Mouse (Mus musculus) heart, adult 2 months (tissue): Measurements from ENCODE around the gene Gsk3a. TPM values are rescaled to one million over a fixed set of nuclear protein-coding genes. Genes with fewer than 3 reads are reported as not detected.
A peak's percentile ranks its signal among the peaks of the same experiment; 100 is the strongest.

ENCODE experiments used
- DNase-seq, 2 experiments: peaks; one replicate each; pipeline ENCODE4 v3.0.0; 2021
- H3K27ac ChIP-seq: fragments of 200-600 bp; 2 replicates; pipeline ENCODE4 v1.8.1; 2022
- H3K27me3 ChIP-seq: fragments of 200-500 bp; 2 replicates; pipeline ENCODE4 v1.6.1; 2012; ENCODE audit warnings: mild to moderate bottlenecking, low read length, inconsistent platforms, mixed read lengths; ENCODE audit not compliant: control insufficient read depth, insufficient read depth
- H3K36me3 ChIP-seq: fragments of 200-500 bp; 2 replicates; pipeline ENCODE4 v1.6.1; 2012; ENCODE audit warnings: low read length, inconsistent platforms; ENCODE audit not compliant: control insufficient read depth, insufficient read depth
- H3K4me1 ChIP-seq: fragments of 200-500 bp; 2 replicates; pipeline ENCODE4 v1.6.1; 2011; ENCODE audit warnings: low read length; ENCODE audit not compliant: control insufficient read depth, insufficient read depth
- H3K4me3 ChIP-seq: fragments of 200-600 bp; 2 replicates; pipeline ENCODE4 v1.8.1; 2022
- H3K79me2 ChIP-seq: fragments of 200-500 bp; replicated peaks from 2 replicates; pipeline ENCODE4 v1.6.1; 2012; ENCODE audit warnings: mild to moderate bottlenecking, inconsistent platforms, low read length, moderate library complexity, mixed read lengths; ENCODE audit not compliant: control insufficient read depth, insufficient read depth
- H3K9ac ChIP-seq: fragments of 200-500 bp; 2 replicates; pipeline ENCODE4 v1.6.1; 2012; ENCODE audit warnings: low read depth, mild to moderate bottlenecking, control low read depth, inconsistent platforms, low read length, mixed read lengths
- CTCF ChIP-seq: fragments of 200-600 bp; IDR thresholded peaks from 2 replicates; pipeline ENCODE4 v1.8.1; 2022; ENCODE audit warnings: antibody characterized with exemption, mild to moderate bottlenecking, moderate library complexity
- EP300 ChIP-seq: fragments of 200-500 bp; IDR thresholded peaks from 2 replicates; pipeline ENCODE4 v1.6.1; 2011; ENCODE audit warnings: low read depth, low read length, control low read depth; ENCODE audit not compliant: insufficient read depth
- POLR2A ChIP-seq: fragments of 200-500 bp; IDR thresholded peaks from 2 replicates; pipeline ENCODE4 v1.6.1; 2011; ENCODE audit warnings: mild to moderate bottlenecking, low read depth, low read length, control low read depth; ENCODE audit not compliant: insufficient read depth
- WGBS: fragments of 180-500 bp; shearing (Covaris S2); methylation state at CpG from one replicate; pipeline ENCODE4 v1.1.7; 2018; 5-methylcytosine and 5-hydroxymethylcytosine counted together
- intact Hi-C: fragments of 180-260 bp; cut with DNase I; formaldehyde crosslinking; loops from one replicate; pipeline ENCODE4 v1.15.1; 2025
- polyA plus RNA-seq: library from polyadenylated mRNA; depleted of rRNA; stranded (reverse); fragments of >200 nt; gene quantifications from 2 replicates; pipeline ENCODE4 v1.2.3, GENCODE M21; 2012
- total RNA-seq, 2 experiments: library from RNA; stranded (reverse); gene quantifications; 2 replicates each; pipeline ENCODE4 v1.2.3; 2021

Gene Gsk3a
- total and polyA plus RNA-seq, 3 experiments, result 61.7 to 105 (median 69.4) TPM

DNA sequence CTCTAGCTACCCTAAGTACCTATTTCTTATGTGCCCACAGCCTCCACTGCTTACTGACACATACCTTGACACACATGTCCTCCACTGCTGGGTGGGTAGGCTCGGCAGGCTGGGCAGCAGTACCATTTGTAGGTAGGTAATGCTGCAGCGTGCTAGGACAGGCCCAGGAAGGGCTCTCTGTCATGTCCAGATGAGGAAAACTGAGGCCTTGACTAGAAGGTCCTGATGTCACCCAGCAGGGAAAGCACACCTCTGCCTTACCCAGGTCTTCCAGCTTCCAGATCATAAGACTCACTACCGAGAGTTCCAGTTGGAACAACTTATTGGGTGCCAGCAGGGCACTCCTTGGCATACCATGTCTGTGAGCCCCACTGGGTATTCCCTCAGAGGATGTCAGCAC, 37.3 kb upstream of the Gsk3a start:
- Histone ChIP-seq H3K9ac (no peak overlapping the region), H3K27ac (no peak overlapping the region), H3K27me3 (no peaks in the 10 kb centered on the region), H3K36me3 (peaks cover 3% of the 10 kb centered on the region), H3K79me2 (peaks cover 13% of the 10 kb centered on the region), H3K4me3 (no peak overlapping the region), H3K4me1 (peaks cover 10% of the 10 kb centered on the region)
- no peak for DNase-seq
- intact Hi-C loops, result no loop called here
- 79% methylated on average over 3 of the region's 3 CpGs for WGBS
- TF ChIP-seq CTCF (no peak), EP300 (no peak), POLR2A (no peak)

DNA sequence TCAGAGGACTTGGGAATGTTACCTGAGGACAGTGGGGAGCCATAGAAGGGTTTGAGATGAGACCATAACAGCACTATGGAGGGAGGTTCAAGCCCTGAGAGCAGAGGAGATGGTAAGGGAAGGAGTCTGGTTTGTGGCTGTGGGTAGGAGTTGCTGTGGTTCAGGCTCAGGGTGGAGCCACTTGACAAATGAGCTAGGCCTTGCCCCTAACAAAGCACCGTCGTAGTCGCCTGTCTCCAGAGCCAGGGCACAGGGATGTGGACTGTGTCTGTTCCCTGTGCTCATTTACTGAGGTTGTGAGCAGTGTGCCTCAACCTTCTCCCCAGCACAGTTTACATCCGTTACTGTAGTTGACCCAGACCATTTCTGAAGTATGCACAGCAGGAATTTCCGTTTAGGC, 36.9 kb upstream of the Gsk3a start:
- H3K4me1 ChIP-seq, result peaks cover 14% of the 10 kb centered on the region
- H3K9ac ChIP-seq, result no peak overlapping the region
- 51% methylated on average over 5 of the region's 5 CpGs for WGBS

DNA sequence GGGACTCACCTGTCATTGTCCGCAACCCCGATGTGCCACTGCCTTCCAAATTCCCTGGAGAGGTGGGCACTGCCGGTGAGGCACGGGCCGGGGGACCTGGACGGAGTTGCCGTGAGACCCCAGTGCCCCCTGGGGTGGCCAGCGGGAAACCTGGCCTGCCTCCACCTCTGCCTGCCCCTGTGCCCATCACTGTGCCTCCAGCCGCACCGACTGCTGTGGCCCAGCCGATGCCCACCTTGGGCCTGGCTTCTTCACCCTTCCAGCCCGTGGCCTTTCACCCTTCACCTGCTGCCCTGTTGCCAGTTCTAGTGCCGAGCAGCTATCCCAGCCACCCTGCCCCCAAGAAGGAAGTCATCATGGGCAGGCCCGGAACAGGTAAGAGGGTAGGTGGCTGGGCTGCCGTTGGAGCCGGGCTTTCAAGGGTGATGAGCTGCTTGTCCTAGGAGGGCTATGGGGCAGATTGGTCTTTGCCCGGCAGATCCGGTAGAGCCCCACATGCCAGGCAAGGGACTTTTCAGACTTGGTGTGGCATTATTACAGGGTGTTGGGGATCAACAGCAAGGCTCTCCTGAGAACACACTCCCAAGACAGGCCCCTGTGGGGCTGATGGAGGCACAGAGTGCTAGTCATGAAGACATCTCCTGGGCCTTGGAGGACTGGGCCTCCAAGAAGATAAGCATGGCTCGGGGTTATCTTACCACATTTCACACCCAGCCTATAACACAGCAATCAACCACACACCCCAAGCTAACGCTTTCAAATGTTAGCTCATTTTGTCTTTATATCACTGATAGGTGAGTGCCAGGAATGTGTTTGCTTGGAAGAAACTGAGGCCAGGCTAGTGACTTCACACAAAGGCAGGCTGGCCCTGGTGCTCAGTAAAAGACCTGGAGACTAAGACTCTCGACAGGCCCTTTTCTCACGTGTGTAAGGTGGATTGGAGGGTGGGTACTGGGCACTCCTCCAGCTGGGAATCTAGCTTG, 35.9 kb upstream of the Gsk3a start:
- Histone ChIP-seq H3K27ac (no peak overlapping the region), H3K79me2 (peaks cover 14% of the 10 kb centered on the region), H3K4me1 (peaks cover 16% of the 10 kb centered on the region), H3K9ac (no peak overlapping the region), H3K27me3 (no peaks in the 10 kb centered on the region), H3K36me3 (peaks cover 3% of the 10 kb centered on the region), H3K4me3 (no peak overlapping the region)
- TF ChIP-seq POLR2A, result no peak
- TF ChIP-seq EP300, result no peak
- no peak for TF ChIP-seq CTCF
- intact Hi-C loops, result no loop called here
- DNase-seq, result peak in 1 of 2 experiments; percentile 3
- WGBS, result 84% methylated on average over 22 of the region's 22 CpGs

More for the DNA sequence above, 36.9 kb upstream of the Gsk3a start:
- peaks cover 3% of the 10 kb centered on the region for H3K36me3 ChIP-seq
- H3K27ac ChIP-seq, result no peak overlapping the region
- TF ChIP-seq POLR2A (no peak), CTCF (no peak), EP300 (no peak)
- DNase-seq, result peak in 1 of 2 experiments; percentile 3
- intact Hi-C loops, result no loop called here
- H3K27me3 ChIP-seq, result no peaks in the 10 kb centered on the region
- H3K4me3 ChIP-seq, result no peak overlapping the region
- H3K79me2 ChIP-seq, result peaks cover 14% of the 10 kb centered on the region

DNA sequence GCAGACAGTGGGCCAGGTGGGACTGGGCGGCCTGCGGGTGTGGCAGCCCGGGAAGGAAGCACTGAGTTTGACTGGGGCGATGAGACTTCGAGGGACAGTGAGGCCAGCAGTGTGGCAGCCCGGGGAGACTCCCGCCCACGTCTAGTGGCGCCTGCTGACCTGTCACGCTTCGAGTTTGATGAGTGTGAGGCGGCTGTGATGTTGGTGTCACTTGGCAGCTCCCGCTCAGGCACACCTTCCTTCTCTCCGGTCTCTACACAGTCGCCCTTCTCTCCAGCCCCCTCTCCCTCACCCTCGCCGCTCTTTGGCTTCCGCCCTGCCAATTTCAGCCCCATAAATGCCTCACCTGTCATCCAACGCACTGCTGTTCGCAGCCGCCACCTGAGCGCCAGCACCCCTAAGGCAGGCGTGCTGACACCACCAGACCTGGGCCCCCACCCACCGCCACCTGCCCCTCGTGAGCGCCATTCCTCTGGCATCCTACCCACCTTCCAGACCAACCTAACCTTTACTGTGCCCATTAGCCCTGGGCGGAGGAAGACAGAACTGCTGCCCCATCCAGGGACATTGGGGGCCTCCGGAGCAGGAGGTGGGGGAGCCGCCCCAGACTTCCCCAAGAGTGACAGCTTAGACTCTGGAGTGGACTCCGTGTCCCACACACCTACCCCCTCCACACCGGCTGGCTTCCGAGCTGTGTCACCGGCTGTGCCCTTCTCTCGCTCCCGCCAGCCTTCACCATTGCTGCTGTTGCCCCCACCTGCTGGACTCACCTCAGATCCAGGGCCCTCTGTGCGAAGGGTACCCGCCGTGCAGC, 35.0 kb upstream of the Gsk3a start:
- peaks cover under 1% of the 10 kb centered on the region for H3K36me3 ChIP-seq
- no peak overlapping the region for H3K9ac ChIP-seq
- H3K79me2 ChIP-seq, result peaks cover 14% of the 10 kb centered on the region
- H3K27ac ChIP-seq, result no peak overlapping the region
- DNase-seq, result peak in 1 of 2 experiments; percentile 3
- intact Hi-C loops, result no loop called here
- WGBS, result 83% methylated on average over 38 of the region's 38 CpGs
- H3K4me1 ChIP-seq, result peaks cover 15% of the 10 kb centered on the region
- no peaks in the 10 kb centered on the region for H3K27me3 ChIP-seq
- no peak for TF ChIP-seq POLR2A
- no peak for TF ChIP-seq EP300
- no peak for TF ChIP-seq CTCF
- no peak overlapping the region for H3K4me3 ChIP-seq

DNA sequence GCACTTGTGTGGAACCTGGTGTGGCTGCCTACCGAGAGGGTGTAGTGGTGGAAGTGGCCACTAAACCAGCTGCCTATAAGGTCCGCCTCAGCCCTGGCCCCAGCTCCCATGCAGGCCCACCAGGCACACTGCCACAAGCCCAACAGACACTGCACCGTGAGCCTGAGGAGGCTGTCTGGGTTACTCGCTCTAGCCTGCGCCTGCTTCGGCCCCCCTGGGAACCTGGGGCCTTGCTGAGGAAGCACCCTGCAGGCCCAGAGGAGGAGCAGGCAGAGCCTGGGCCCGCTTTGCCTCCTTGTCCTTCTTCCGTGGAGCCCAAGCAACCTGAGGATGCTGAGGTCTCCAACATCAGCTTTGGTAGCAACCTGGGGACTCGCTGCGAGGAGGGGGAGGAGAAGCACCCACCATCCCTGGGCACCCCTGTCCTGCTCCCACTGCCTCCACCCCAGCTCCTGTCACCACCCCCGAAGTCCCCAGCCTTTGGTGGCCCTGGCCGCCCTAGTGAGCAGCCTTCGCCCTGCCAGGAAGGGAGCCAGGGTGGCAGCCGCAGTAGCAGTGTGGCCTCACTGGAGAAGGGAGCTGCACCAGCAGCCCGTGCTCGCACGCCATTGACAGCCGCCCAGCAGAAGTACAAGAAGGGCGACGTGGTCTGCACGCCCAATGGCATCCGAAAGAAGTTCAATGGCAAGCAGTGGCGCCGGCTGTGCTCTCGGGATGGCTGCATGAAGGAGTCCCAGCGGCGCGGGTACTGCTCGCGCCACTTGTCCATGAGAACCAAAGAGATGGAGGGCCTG, 34.2 kb upstream of the Gsk3a start:
- 89% methylated on average over 30 of the region's 30 CpGs for WGBS
- intact Hi-C loops, result no loop called here
- Histone ChIP-seq H3K9ac (no peak overlapping the region), H3K27ac (no peak overlapping the region), H3K36me3 (no peaks in the 10 kb centered on the region; the same call in 1 of the 2 replicates), H3K27me3 (no peaks in the 10 kb centered on the region), H3K79me2 (peaks cover 14% of the 10 kb centered on the region), H3K4me1 (peaks cover 12% of the 10 kb centered on the region), H3K4me3 (no peak overlapping the region)
- DNase-seq, result peak in 1 of 2 experiments; percentile 11
- TF ChIP-seq POLR2A (no peak), EP300 (no peak), CTCF (no peak)
